Comparison of ENCODE assay signal across 8 mouse cellular contexts in the genomic region with DNA sequence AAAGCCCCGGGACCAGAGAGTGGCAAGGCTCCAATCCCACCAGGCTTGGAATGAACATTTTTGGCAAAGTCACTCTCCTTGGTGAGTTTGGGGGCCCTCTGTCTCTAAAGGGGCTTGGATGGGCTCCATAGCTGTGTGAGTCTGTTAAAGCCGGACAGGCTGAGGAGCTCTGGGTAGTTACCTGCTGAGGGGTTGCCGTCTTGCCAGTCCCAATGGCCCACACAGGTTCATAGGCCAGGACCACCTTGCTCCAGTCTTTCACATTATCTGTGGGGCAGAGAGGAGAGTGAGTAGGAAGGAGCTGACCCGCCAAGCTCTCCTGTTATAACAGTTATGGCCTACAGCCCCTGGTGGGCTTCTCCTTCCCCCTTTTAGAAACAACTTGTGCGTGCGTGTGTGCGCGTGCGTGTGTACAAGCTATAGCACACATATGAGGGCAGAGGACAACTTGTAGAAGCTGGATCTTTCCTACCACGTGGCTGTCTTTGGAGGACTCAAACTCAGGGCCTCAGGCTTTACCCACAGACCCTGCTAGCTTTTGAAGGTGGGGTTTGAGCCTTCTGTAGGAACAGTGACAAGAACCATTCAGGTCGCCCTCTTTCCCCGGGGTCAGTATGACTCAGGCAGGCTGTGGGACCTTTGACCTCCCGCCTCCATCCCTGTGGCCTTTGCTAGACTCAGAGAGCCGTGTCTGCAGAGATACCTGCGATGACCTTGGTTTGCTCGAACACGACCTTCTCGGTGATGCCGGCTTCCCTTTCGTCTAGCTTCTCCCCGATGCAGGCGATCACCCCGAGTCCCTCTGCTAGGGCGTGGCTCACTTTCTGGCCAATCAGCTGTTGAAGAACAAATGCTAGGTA. TPM values are rescaled to one million over a fixed set of nuclear protein-coding genes. Genes with fewer than 3 reads are reported as not detected.
DNase-seq lines count a peak whose midpoint lies in the region; ATAC-seq and TF ChIP-seq lines count a peak whose summit lies in the region.

No protein-coding gene starts in this region.

- H3K4me2 ChIP-seq in limb, embryonic 14.5 days (replicated peaks; ENCODE audit: low read depth, low read length, severe bottlenecking) = peak overlapping the region; percentile 72
- H3K4me2 ChIP-seq in stomach, embryonic 16.5 days (ENCODE audit: low read depth, low read length) = peak overlapping the region; percentile 95

- DNase-seq in cerebellum, adult 11-12 months = peak; percentile 52
- no peak for DNase-seq in cerebellum, postnatal 36 days
- peak; percentile 33 for DNase-seq in thymus, postnatal 4 days
- DNase-seq in thymus, postnatal 10 days (ENCODE audit: low spot score in 2 of 2) = no peak
- no peak for DNase-seq in limb, embryonic 14.5 days (ENCODE audit: low spot score)
- DNase-seq in embryo, embryonic 10 days (ENCODE audit: low spot score) = no peak
- DNase-seq in adipocyte (ENCODE audit: low spot score) = no peak

- no peak for ATAC-seq in limb, embryonic 14.5 days (ENCODE audit: low FRiP score, low read depth)
- no peak for ATAC-seq in stomach, embryonic 16.5 days (ENCODE audit: insufficient read depth, low FRiP score)

- H3K36me3 ChIP-seq in limb, embryonic 14.5 days (ENCODE audit: control insufficient read depth, insufficient read depth, low read length) = peaks cover 47% of the 10 kb centered on the region
- H3K36me3 ChIP-seq in stomach, embryonic 16.5 days (ENCODE audit: control insufficient read depth, insufficient read depth, low read length) = 0 out of 2 replicates have a peak, but pooled peaks cover 7% of the 10 kb centered on the region

- peak overlapping the region; percentile 48 for H3K4me3 ChIP-seq in limb, embryonic 14.5 days (replicated peaks; ENCODE audit: low read length)
- peak overlapping the region; percentile 82 for H3K4me3 ChIP-seq in stomach, embryonic 16.5 days (replicated peaks; ENCODE audit: low read length)

- H3K27me3 ChIP-seq in limb, embryonic 14.5 days (ENCODE audit: control insufficient read depth, insufficient read depth, low read length) = no peaks in the 10 kb centered on the region
- no peaks in the 10 kb centered on the region for H3K27me3 ChIP-seq in stomach, embryonic 16.5 days (ENCODE audit: control insufficient read depth, insufficient read depth, low read length)

- 78% methylated on average over 24 of the region's 24 CpGs for WGBS in limb, embryonic 14.5 days
- WGBS in stomach, embryonic 16.5 days = 72% methylated on average over 24 of the region's 24 CpGs

- H3K9ac ChIP-seq in limb, embryonic 14.5 days (ENCODE audit: low read depth, low read length, severe bottlenecking) = peak overlapping the region; percentile 65
- H3K9ac ChIP-seq in stomach, embryonic 16.5 days (ENCODE audit: low read length) = peak overlapping the region; percentile 95

- H3K27ac ChIP-seq in limb, embryonic 14.5 days (replicated peaks; ENCODE audit: low read depth, low read length) = no peak overlapping the region; the same call in 1 of the 2 replicates
- peak overlapping the region; percentile 30; the same call in 1 of the 2 replicates for H3K27ac ChIP-seq in stomach, embryonic 16.5 days (ENCODE audit: low read length)

- TF ChIP-seq POLR2A in limb, embryonic 14.5 days (IDR thresholded peaks at IDR 0.05; ENCODE audit: borderline replicate concordance, extremely low read depth, insufficient read depth, insufficient read length) = no peak

- H3K4me1 ChIP-seq in limb, embryonic 14.5 days (ENCODE audit: control insufficient read depth, insufficient read depth, low read length) = peaks cover 33% of the 10 kb centered on the region
- peaks cover 35% of the 10 kb centered on the region for H3K4me1 ChIP-seq in stomach, embryonic 16.5 days (ENCODE audit: control insufficient read depth, insufficient read depth, low read length)

- no peaks in the 10 kb centered on the region for H3K9me3 ChIP-seq in limb, embryonic 14.5 days (ENCODE audit: control insufficient read depth, low read length)
- no peaks in the 10 kb centered on the region for H3K9me3 ChIP-seq in stomach, embryonic 16.5 days (replicated peaks; ENCODE audit: control insufficient read depth, low read length)

RNA-seq across cellular contexts. Expression of gene Tpi1, which starts 2.2 kb away (rescaled TPM):
- polyA plus RNA-seq in limb, embryonic 14.5 days (2012; rRNA removed) = 636 and 744 TPM in 2 replicates
- polyA plus RNA-seq in limb, embryonic 14.5 days (2014; fragmentation: Nextera tagmentation; extraction: Ambion mirVana) = 808 and 825 TPM in 2 replicates
- 938 and 959 TPM in 2 replicates for polyA plus RNA-seq in stomach, embryonic 16.5 days (2015; fragmentation: Nextera tagmentation; extraction: Ambion mirVana)

RNA-seq across cellular contexts. Expression of gene Spsb2, which starts 3.5 kb away (rescaled TPM):
- polyA plus RNA-seq in limb, embryonic 14.5 days (2012; rRNA removed) = 9.8 and 11.1 TPM in 2 replicates
- 8.9 and 10.8 TPM in 2 replicates for polyA plus RNA-seq in limb, embryonic 14.5 days (2014; fragmentation: Nextera tagmentation; extraction: Ambion mirVana)
- 14.8 and 15.1 TPM in 2 replicates for polyA plus RNA-seq in stomach, embryonic 16.5 days (2015; fragmentation: Nextera tagmentation; extraction: Ambion mirVana)

RNA-seq across cellular contexts. Expression of gene Usp5, which starts 17.4 kb away (rescaled TPM):
- 105 and 119 TPM in 2 replicates for polyA plus RNA-seq in limb, embryonic 14.5 days (2012; rRNA removed)
- 115 and 120 TPM in 2 replicates for polyA plus RNA-seq in limb, embryonic 14.5 days (2014; fragmentation: Nextera tagmentation; extraction: Ambion mirVana)
- 128 and 139 TPM in 2 replicates for polyA plus RNA-seq in stomach, embryonic 16.5 days (2015; fragmentation: Nextera tagmentation; extraction: Ambion mirVana)

RNA-seq across cellular contexts. Expression of gene Cdca3, which starts 17.4 kb away (rescaled TPM):
- 141 and 164 TPM in 2 replicates for polyA plus RNA-seq in limb, embryonic 14.5 days (2012; rRNA removed)
- 128 and 146 TPM in 2 replicates for polyA plus RNA-seq in limb, embryonic 14.5 days (2014; fragmentation: Nextera tagmentation; extraction: Ambion mirVana)
- 129 and 138 TPM in 2 replicates for polyA plus RNA-seq in stomach, embryonic 16.5 days (2015; fragmentation: Nextera tagmentation; extraction: Ambion mirVana)

RNA-seq across cellular contexts. Expression of gene Gnb3, which starts 28.1 kb away (rescaled TPM):
- polyA plus RNA-seq in limb, embryonic 14.5 days (2012; rRNA removed) = 1.9 and 2.3 TPM in 2 replicates
- 1.6 and 1.8 TPM in 2 replicates for polyA plus RNA-seq in limb, embryonic 14.5 days (2014; fragmentation: Nextera tagmentation; extraction: Ambion mirVana)
- polyA plus RNA-seq in stomach, embryonic 16.5 days (2015; fragmentation: Nextera tagmentation; extraction: Ambion mirVana) = 0.66 and 1.5 TPM in 2 replicates

Comparison
In these comparisons a context has a peak if more than half of its experiments do, and no peak if none do; other contexts are left out.
1. DNase-seq: peak in cerebellum, adult 11-12 months (single experiment) and thymus, postnatal 4 days (single experiment); none in cerebellum, postnatal 36 days (0 of 2), thymus, postnatal 10 days (0 of 2), limb, embryonic 14.5 days (single experiment), embryo, embryonic 10 days (single experiment) and adipocyte (single experiment).